22 mouse cellular contexts compared by ENCODE assay signal in genomic region chr2:151984019-151984418, GRCm38 (mm10). TPM values are rescaled to one million over a fixed set of nuclear protein-coding genes. Genes with fewer than 3 reads are reported as not detected.
DNase-seq lines count a peak whose midpoint lies in the region; ATAC-seq and TF ChIP-seq lines count a peak whose summit lies in the region.
"Had no signal": no experiment of that assay in that cellular context is flagged by ENCODE, and none has a peak within 500 bp of the region (broad histone marks: within the 10 kb centered on the region; RNA-seq: fewer than 3 reads in every experiment).

No protein-coding gene starts in this region.

- TF ChIP-seq RAD21 in CH12.LX (IDR thresholded peaks at IDR 0.05; ENCODE audit: low read depth, low read length) = no peak

- no peak overlapping the region for H3K4me2 ChIP-seq in hindbrain, postnatal 0 days (ENCODE audit: low read depth, low read length)
- no peak overlapping the region for H3K4me2 ChIP-seq in CH12.LX (ENCODE audit: insufficient read depth, low read depth, poor library complexity, severe bottlenecking)
- no peak overlapping the region for H3K4me2 ChIP-seq in embryonic facial prominence, embryonic 13.5 days
- no peak overlapping the region for H3K4me2 ChIP-seq in stomach, embryonic 16.5 days (ENCODE audit: low read depth, low read length)
- H3K4me2 ChIP-seq: embryonic facial prominence, embryonic 12.5 days; limb, embryonic 15.5 days; liver, embryonic 15.5 days; midbrain, embryonic 15.5 days had no signal

- H3K36me3 ChIP-seq in hindbrain, embryonic 10.5 days = no peaks in the 10 kb centered on the region
- H3K36me3 ChIP-seq in hindbrain, postnatal 0 days (ENCODE audit: insufficient read depth, low read length) = no peaks in the 10 kb centered on the region
- H3K36me3 ChIP-seq in CH12.LX (replicated peaks in 1 of 2; ENCODE audit: control insufficient read depth in 1 of 2, insufficient read depth in 1 of 2, low read length in 1 of 2) = no peaks in the 10 kb centered on the region
- H3K36me3 ChIP-seq in embryonic facial prominence, embryonic 13.5 days = no peaks in the 10 kb centered on the region
- H3K36me3 ChIP-seq in stomach, embryonic 16.5 days (ENCODE audit: control insufficient read depth, insufficient read depth, low read length) = no peaks in the 10 kb centered on the region
- H3K36me3 ChIP-seq: embryonic facial prominence, embryonic 12.5 days; forebrain, embryonic 10.5 days; limb, embryonic 15.5 days; liver, embryonic 15.5 days; midbrain, embryonic 15.5 days had no signal

- no peaks in the 10 kb centered on the region for H3K9me3 ChIP-seq in hindbrain, embryonic 10.5 days
- no peaks in the 10 kb centered on the region for H3K9me3 ChIP-seq in hindbrain, postnatal 0 days (ENCODE audit: low read length)
- H3K9me3 ChIP-seq in CH12.LX (replicated peaks; ENCODE audit: low read length) = no peaks in the 10 kb centered on the region
- no peaks in the 10 kb centered on the region for H3K9me3 ChIP-seq in embryonic facial prominence, embryonic 13.5 days
- no peaks in the 10 kb centered on the region for H3K9me3 ChIP-seq in stomach, embryonic 16.5 days (replicated peaks; ENCODE audit: control insufficient read depth, low read length)
- H3K9me3 ChIP-seq: embryonic facial prominence, embryonic 12.5 days; forebrain, embryonic 10.5 days; limb, embryonic 15.5 days; liver, embryonic 15.5 days; midbrain, embryonic 15.5 days had no signal

- no peak overlapping the region for H3K4me3 ChIP-seq in hindbrain, embryonic 10.5 days
- H3K4me3 ChIP-seq in hindbrain, postnatal 0 days (ENCODE audit: low read length) = no peak overlapping the region
- H3K4me3 ChIP-seq in CH12.LX (replicated peaks in 1 of 3; ENCODE audit: low read depth in 2 of 3, low read length in 2 of 3, poor library complexity in 1 of 3) = no peak overlapping the region
- H3K4me3 ChIP-seq in embryonic facial prominence, embryonic 13.5 days = no peak overlapping the region
- no peak overlapping the region for H3K4me3 ChIP-seq in stomach, embryonic 16.5 days (replicated peaks; ENCODE audit: low read length)
- H3K4me3 ChIP-seq: embryonic facial prominence, embryonic 12.5 days; forebrain, embryonic 10.5 days; limb, embryonic 15.5 days; liver, embryonic 15.5 days; midbrain, embryonic 15.5 days had no signal

- H3K27me3 ChIP-seq in hindbrain, embryonic 10.5 days (ENCODE audit: insufficient read depth, poor library complexity, severe bottlenecking) = no peaks in the 10 kb centered on the region; the same call in 1 of the 2 replicates
- H3K27me3 ChIP-seq in hindbrain, postnatal 0 days (ENCODE audit: insufficient read depth, low read length) = no peaks in the 10 kb centered on the region
- peaks cover 6% of the 10 kb centered on the region for H3K27me3 ChIP-seq in CH12.LX (replicated peaks)
- no peaks in the 10 kb centered on the region for H3K27me3 ChIP-seq in embryonic facial prominence, embryonic 13.5 days
- H3K27me3 ChIP-seq in stomach, embryonic 16.5 days (ENCODE audit: control insufficient read depth, insufficient read depth, low read length) = no peaks in the 10 kb centered on the region
- H3K27me3 ChIP-seq: embryonic facial prominence, embryonic 12.5 days; limb, embryonic 15.5 days; midbrain, embryonic 15.5 days had no signal

- no peak for TF ChIP-seq CTCF in hindbrain, postnatal 0 days (IDR thresholded peaks at IDR 0.05; ENCODE audit: low read depth)
- TF ChIP-seq CTCF in CH12.LX (conservative IDR thresholded peaks at IDR 0.05 in 1 of 2, IDR thresholded peaks at IDR 0.05 in 1 of 2; ENCODE audit: low read depth in 2 of 2, low read length in 2 of 2) = no peak

- 76% methylated on average over 9 of the region's 9 CpGs for WGBS in hindbrain, embryonic 10.5 days
- 63% methylated on average over 9 of the region's 9 CpGs for WGBS in hindbrain, postnatal 0 days
- WGBS in embryonic facial prominence, embryonic 13.5 days = 36% methylated on average over 9 of the region's 9 CpGs
- WGBS in stomach, embryonic 16.5 days = 62% methylated on average over 9 of the region's 9 CpGs

- H3K79me2 ChIP-seq in CH12.LX (replicated peaks; ENCODE audit: control insufficient read depth, extremely low read depth, insufficient read depth, poor library complexity, severe bottlenecking) = no peaks in the 10 kb centered on the region; the same call in 1 of the 2 replicates

- no peak for TF ChIP-seq POLR2A in CH12.LX (IDR thresholded peaks at IDR 0.05; ENCODE audit: low read depth, low read length)

- H3K27ac ChIP-seq in hindbrain, embryonic 10.5 days = peak overlapping the region; percentile 9; the same call in 1 of the 2 replicates
- no peak overlapping the region for H3K27ac ChIP-seq in hindbrain, postnatal 0 days
- no peak overlapping the region for H3K27ac ChIP-seq in CH12.LX (ENCODE audit: insufficient read depth, low read depth)
- peak overlapping the region; percentile 75 for H3K27ac ChIP-seq in embryonic facial prominence, embryonic 13.5 days
- peak overlapping the region; percentile 35; the same call in 1 of the 2 replicates for H3K27ac ChIP-seq in stomach, embryonic 16.5 days (ENCODE audit: low read length)
- H3K27ac ChIP-seq: embryonic facial prominence, embryonic 12.5 days; forebrain, embryonic 10.5 days; limb, embryonic 15.5 days; liver, embryonic 15.5 days; midbrain, embryonic 15.5 days had no signal

- TF ChIP-seq EP300 in CH12.LX (IDR thresholded peaks at IDR 0.05; ENCODE audit: low read length) = 0 out of 2 replicates have a peak, but pooled peaks have one; percentile 50

- dilution Hi-C loops in CH12.LX (cut with MboI; ENCODE audit: extremely low pct_ligation_motif_present, extremely low pct_unique_long_range_greater_than_20kb, low sequenced_read_pairs) = no loop called here

- DNase-seq in hindbrain, embryonic 10.5 days (ENCODE audit: low spot score) = no peak
- no peak for DNase-seq in hindbrain, postnatal 0 days (ENCODE audit: low spot score)
- no peak for DNase-seq in CH12.LX (ENCODE audit: extremely low read depth)
- DNase-seq in thymus, postnatal 0 days (ENCODE audit: low spot score) = no peak
- no peak for DNase-seq in lung, postnatal 10 days
- DNase-seq: adrenal gland, postnatal 14 days; cerebellum, adult 9-11 months; forebrain, postnatal 0 days; gastrocnemius, postnatal 10 days; heart, adult 18-20 months; kidney, adult 2 months; kidney, postnatal 25 days; thymus, postnatal 4 days had no signal

- ATAC-seq in hindbrain, postnatal 0 days = no peak
- no peak for ATAC-seq in embryonic facial prominence, embryonic 13.5 days (ENCODE audit: insufficient number of reproducible peaks, insufficient read depth, low FRiP score, low TSS enrichment, low read depth)
- ATAC-seq in stomach, embryonic 16.5 days (ENCODE audit: insufficient read depth, low FRiP score) = no peak
- ATAC-seq: activated CD4-positive, CD25-positive, alpha-beta regulatory T cell, adult 4 months; forebrain, postnatal 0 days; lung, postnatal 0 days; midbrain, embryonic 15.5 days had no signal

- in situ Hi-C loops in CH12.LX (cut with MboI; ENCODE audit: low pct_ligation_motif_present, low pct_unique_long_range_greater_than_20kb, low sequenced_read_pairs) = no loop called here

- no peak overlapping the region for H3K9ac ChIP-seq in hindbrain, postnatal 0 days (replicated peaks; ENCODE audit: low read length)
- no peak overlapping the region for H3K9ac ChIP-seq in CH12.LX (ENCODE audit: insufficient read depth, low read depth)
- no peak overlapping the region for H3K9ac ChIP-seq in embryonic facial prominence, embryonic 13.5 days
- no peak overlapping the region for H3K9ac ChIP-seq in stomach, embryonic 16.5 days (ENCODE audit: low read length)
- H3K9ac ChIP-seq: embryonic facial prominence, embryonic 12.5 days; forebrain, postnatal 0 days; limb, embryonic 15.5 days; liver, embryonic 15.5 days; midbrain, embryonic 15.5 days had no signal

- H3K4me1 ChIP-seq in hindbrain, embryonic 10.5 days (replicated peaks) = peaks cover 22% of the 10 kb centered on the region
- H3K4me1 ChIP-seq in hindbrain, postnatal 0 days (ENCODE audit: insufficient read depth, low read length) = peaks cover 7% of the 10 kb centered on the region; the same call in 1 of the 2 replicates
- peaks cover 13 to 41% of the 10 kb centered on the region in 2 experiments for H3K4me1 ChIP-seq in CH12.LX (ENCODE audit: control insufficient read depth in 1 of 2, insufficient read depth in 2 of 2)
- H3K4me1 ChIP-seq in embryonic facial prominence, embryonic 13.5 days = peaks cover 31% of the 10 kb centered on the region
- H3K4me1 ChIP-seq in stomach, embryonic 16.5 days (ENCODE audit: control insufficient read depth, insufficient read depth, low read length) = peaks cover 5% of the 10 kb centered on the region

TF ChIP-seq in CH12.LX, 34 proteins besides CTCF, POLR2A, EP300 and RAD21 (continues in another document):
- TF ChIP-seq BHLHE40 (IDR thresholded peaks at IDR 0.05; ENCODE audit: low read depth, low read length) = no peak
- TF ChIP-seq MEF2A (IDR thresholded peaks at IDR 0.05; ENCODE audit: borderline replicate concordance, low read depth, low read length) = no peak
- no peak for TF ChIP-seq ZKSCAN1 (IDR thresholded peaks at IDR 0.05; ENCODE audit: borderline replicate concordance, low read depth, low read length)
- peak; percentile 38; the same call in 1 of the 2 replicates for TF ChIP-seq MYC (IDR thresholded peaks at IDR 0.05; ENCODE audit: low read depth, low read length)

RNA-seq across cellular contexts. Expression of gene Fam110a, which starts 4.0 kb away (rescaled TPM):
- polyA plus RNA-seq in hindbrain, embryonic 10.5 days (2016; fragmentation: Nextera tagmentation; extraction: Ambion mirVana) = 99.4 and 149 TPM in 2 replicates
- total RNA-seq in hindbrain, postnatal 0 days (2014; rRNA removed) = 25.4 and 27.3 TPM in 2 replicates
- polyA plus RNA-seq in hindbrain, postnatal 0 days (2015; fragmentation: Nextera tagmentation; extraction: Ambion mirVana) = 35.8 and 36.5 TPM in 2 replicates
- total RNA-seq in CH12.LX (2012; rRNA removed) (8.9 and 9.8 TPM in 2 replicates), CH12.LX (2014; rRNA removed) (3.0 and 3.7 TPM in 2 replicates)
- 5.2 and 6.3 TPM in 2 replicates for polyA plus RNA-seq in CH12.LX (2012; ENCODE audit: insufficient read length, low read depth)
- 20.9 and 23.7 TPM in 2 replicates for polyA plus RNA-seq in embryonic facial prominence, embryonic 13.5 days (2015; fragmentation: Nextera tagmentation; extraction: Ambion mirVana)
- polyA plus RNA-seq in stomach, embryonic 16.5 days (2015; fragmentation: Nextera tagmentation; extraction: Ambion mirVana) = 31.2 and 32.7 TPM in 2 replicates
- polyA plus RNA-seq in thymus, postnatal 0 days (2015; fragmentation: Nextera tagmentation; extraction: Ambion mirVana) = 30.3 and 31.0 TPM in 2 replicates

RNA-seq across cellular contexts. Expression of gene Slc52a3, which starts 12.3 kb away (rescaled TPM):
- 0.90 and 1.3 TPM in 2 replicates for polyA plus RNA-seq in hindbrain, embryonic 10.5 days (2016; fragmentation: Nextera tagmentation; extraction: Ambion mirVana)
- 2.7 and 3.1 TPM in 2 replicates for total RNA-seq in hindbrain, postnatal 0 days (2014; rRNA removed)
- polyA plus RNA-seq in hindbrain, postnatal 0 days (2015; fragmentation: Nextera tagmentation; extraction: Ambion mirVana) = 2.6 and 2.7 TPM in 2 replicates
- 0.17 and 0.55 TPM in 2 replicates for total RNA-seq in CH12.LX (2012; rRNA removed)
- 0.23 TPM in 1 of 2 replicates, not detected in the other for total RNA-seq in CH12.LX (2014; rRNA removed)
- 0.12 and 0.17 TPM in 2 replicates for polyA plus RNA-seq in CH12.LX (2012; ENCODE audit: insufficient read length, low read depth)
- 1.4 and 2.2 TPM in 2 replicates for polyA plus RNA-seq in embryonic facial prominence, embryonic 13.5 days (2015; fragmentation: Nextera tagmentation; extraction: Ambion mirVana)
- polyA plus RNA-seq in stomach, embryonic 16.5 days (2015; fragmentation: Nextera tagmentation; extraction: Ambion mirVana) = 13.9 and 21.8 TPM in 2 replicates
- polyA plus RNA-seq in thymus, postnatal 0 days (2015; fragmentation: Nextera tagmentation; extraction: Ambion mirVana) = 1.5 and 1.6 TPM in 2 replicates

Comparison
In these comparisons a context has a peak if more than half of its experiments do, and no peak if none do; other contexts are left out.
1. H3K27ac ChIP-seq: peak in hindbrain, embryonic 10.5 days (single experiment), embryonic facial prominence, embryonic 13.5 days (single experiment) and stomach, embryonic 16.5 days (single experiment); none in hindbrain, postnatal 0 days (single experiment) and CH12.LX (single experiment).